Mouse (Mus musculus) hindbrain, embryonic 12.5 days (tissue): ENCODE measurements around the gene Tuba3a. TPM values are rescaled to one million over a fixed set of nuclear protein-coding genes. Genes with fewer than 3 reads are reported as not detected.
"Not testable (repeated sequence)": the region's sequence is repeated elsewhere in the genome, so short reads cannot be mapped to it uniquely, and the experiment has no call there.

Experiments used
- ATAC-seq: fragments of 200-750 bp; cut with Nextera tagmentation; 2 replicates; pipeline ENCODE4 v1.8.0; 2017; ENCODE audit warnings: moderate TSS enrichment; ENCODE audit not compliant: low FRiP score
- H3K27ac ChIP-seq: fragments of 300-500 bp; sonication (generic); 2 replicates; pipeline ENCODE4 v1.5.1; 2016; ENCODE audit warnings: mild to moderate bottlenecking
- H3K27me3 ChIP-seq: fragments of 300-500 bp; sonication (generic); 2 replicates; pipeline ENCODE4 v1.6.1; 2016; ENCODE audit warnings: mild to moderate bottlenecking
- H3K36me3 ChIP-seq: fragments of 300-500 bp; sonication (generic); 2 replicates; pipeline ENCODE4 v1.6.1; 2016; ENCODE audit warnings: mild to moderate bottlenecking
- H3K4me1 ChIP-seq: fragments of 300-500 bp; sonication (generic); 2 replicates; pipeline ENCODE4 v1.6.1; 2016
- H3K4me2 ChIP-seq: fragments of 300-500 bp; sonication (generic); replicated peaks from 2 replicates; pipeline ENCODE4 v1.6.1; 2016; ENCODE audit warnings: mild to moderate bottlenecking
- H3K4me3 ChIP-seq: fragments of 300-500 bp; sonication (generic); 2 replicates; pipeline ENCODE4 v1.5.1; 2016; ENCODE audit warnings: mild to moderate bottlenecking
- H3K9ac ChIP-seq: fragments of 300-500 bp; sonication (generic); 2 replicates; pipeline ENCODE4 v1.6.1; 2016; ENCODE audit warnings: mild to moderate bottlenecking, moderate library complexity
- H3K9me3 ChIP-seq: fragments of 300-500 bp; sonication (generic); replicated peaks from 2 replicates; pipeline ENCODE4 v1.6.1; 2016; ENCODE audit warnings: mild to moderate bottlenecking
- WGBS: fragments of 180-500 bp; shearing (Covaris S2); methylation state at CpG from one replicate; pipeline ENCODE4 v1.1.7; 2016; 5-methylcytosine and 5-hydroxymethylcytosine counted together
- polyA plus RNA-seq: library from polyadenylated mRNA; unstranded; fragments of >200 nt; fragmentation: Nextera tagmentation; extraction: Ambion mirVana; gene quantifications from 2 replicates; pipeline ENCODE4 v1.2.1, GENCODE M21; 2016

The Tuba3a gene
- polyA plus RNA-seq, 1 experiment from 2014 or later, result not detected

GRCm38 (mm10) chr6:125303242-125303641 lies 17.4 kb upstream of the Tuba3a start:
- WGBS, result 74% methylated on average over 4 of the region's 4 CpGs
- no peak overlapping the region for H3K4me2 ChIP-seq
- peaks cover 10% of the 10 kb centered on the region; the same call in 1 of the 2 replicates for H3K36me3 ChIP-seq
- no peaks in the 10 kb centered on the region for H3K4me1 ChIP-seq
- H3K27ac ChIP-seq, result no peak overlapping the region
- ATAC-seq, result no peak
- no peaks in the 10 kb centered on the region for H3K27me3 ChIP-seq
- H3K9ac ChIP-seq, result no peak overlapping the region
- no peak overlapping the region for H3K4me3 ChIP-seq
- H3K9me3 ChIP-seq, result no peaks in the 10 kb centered on the region

- no peaks in the 10 kb centered on the region for H3K4me1 ChIP-seq
- H3K27me3 ChIP-seq, result no peaks in the 10 kb centered on the region
- no peak overlapping the region for H3K9ac ChIP-seq
- no peak overlapping the region for H3K4me2 ChIP-seq
- H3K27ac ChIP-seq, result no peak overlapping the region
- H3K9me3 ChIP-seq, result no peaks in the 10 kb centered on the region
- no peak for ATAC-seq
- no peak overlapping the region for H3K4me3 ChIP-seq
- WGBS, result 91% methylated on average over 24 of the region's 24 CpGs
- H3K36me3 ChIP-seq, result peaks cover 10% of the 10 kb centered on the region; the same call in 1 of the 2 replicates
These were observed 16.6 kb upstream of the Tuba3a start for GRCm38 (mm10) chr6:125302231-125302982.

GRCm38 (mm10) chr6:125300982-125301381 lies 15.1 kb upstream of the Tuba3a start:
- no peak overlapping the region for H3K27ac ChIP-seq
- no peak overlapping the region for H3K4me2 ChIP-seq
- WGBS, result 79% methylated on average over 1 of the region's 1 CpGs
- H3K4me1 ChIP-seq, result no peaks in the 10 kb centered on the region
- H3K27me3 ChIP-seq, result no peaks in the 10 kb centered on the region
- ATAC-seq, result no peak
- H3K9me3 ChIP-seq, result no peaks in the 10 kb centered on the region
- no peak overlapping the region for H3K4me3 ChIP-seq
- H3K36me3 ChIP-seq, result 0 out of 2 replicates have a peak, but pooled peaks cover under 1% of the 10 kb centered on the region
- no peak overlapping the region for H3K9ac ChIP-seq

GRCm38 (mm10) chr6:125297149-125297820 lies 11.4 kb upstream of the Tuba3a start:
- no peaks in the 10 kb centered on the region for H3K4me1 ChIP-seq
- H3K9me3 ChIP-seq, result no peaks in the 10 kb centered on the region
- WGBS, result 81% methylated on average over 5 of the region's 5 CpGs
- H3K36me3 ChIP-seq, result no peaks in the 10 kb centered on the region
- no peaks in the 10 kb centered on the region for H3K27me3 ChIP-seq
- H3K4me3 ChIP-seq, result no peak overlapping the region
- no peak for ATAC-seq
- no peak overlapping the region for H3K27ac ChIP-seq
- H3K4me2 ChIP-seq, result no peak overlapping the region
- no peak overlapping the region for H3K9ac ChIP-seq

- no peaks in the 10 kb centered on the region for H3K9me3 ChIP-seq
- H3K36me3 ChIP-seq, result no peaks in the 10 kb centered on the region
- no peak overlapping the region for H3K4me2 ChIP-seq
- H3K4me1 ChIP-seq, result no peaks in the 10 kb centered on the region
- ATAC-seq, result no peak
- no peak overlapping the region for H3K9ac ChIP-seq
- no peak overlapping the region for H3K4me3 ChIP-seq
- 83% methylated on average over 4 of the region's 4 CpGs for WGBS
- H3K27me3 ChIP-seq, result no peaks in the 10 kb centered on the region
- no peak overlapping the region for H3K27ac ChIP-seq
These were observed 8.2 kb upstream of the Tuba3a start for GRCm38 (mm10) chr6:125294049-125294448.

GRCm38 (mm10) chr6:125292256-125292655 lies 6.4 kb upstream of the Tuba3a start:
- Histone ChIP-seq H3K9ac (no peak overlapping the region), H3K27me3 (no peaks in the 10 kb centered on the region), H3K36me3 (no peaks in the 10 kb centered on the region), H3K4me1 (no peaks in the 10 kb centered on the region), H3K27ac (no peak overlapping the region), H3K4me2 (no peak overlapping the region), H3K4me3 (no peak overlapping the region), H3K9me3 (no peaks in the 10 kb centered on the region)
- WGBS, result 94% methylated on average over 7 of the region's 7 CpGs
- no peak for ATAC-seq

- Histone ChIP-seq H3K9me3 (no peaks in the 10 kb centered on the region), H3K4me1 (no peaks in the 10 kb centered on the region), H3K4me3 (no peak overlapping the region), H3K27me3 (0 out of 2 replicates have a peak, but pooled peaks cover 2% of the 10 kb centered on the region), H3K9ac (no peak overlapping the region), H3K27ac (no peak overlapping the region), H3K4me2 (no peak overlapping the region), H3K36me3 (no peaks in the 10 kb centered on the region)
- no peak for ATAC-seq
- WGBS, result 87% methylated on average over 4 of the region's 4 CpGs
These were observed 5.5 kb upstream of the Tuba3a start for GRCm38 (mm10) chr6:125291329-125291728.

- Histone ChIP-seq H3K27ac (no peak overlapping the region), H3K27me3 (0 out of 2 replicates have a peak, but pooled peaks cover 5% of the 10 kb centered on the region), H3K4me3 (no peak overlapping the region), H3K4me1 (no peaks in the 10 kb centered on the region), H3K9me3 (no peaks in the 10 kb centered on the region), H3K9ac (no peak overlapping the region), H3K4me2 (no peak overlapping the region), H3K36me3 (no peaks in the 10 kb centered on the region)
- no peak for ATAC-seq
- WGBS, result 86% methylated on average over 5 of the region's 5 CpGs
These were observed 2.9 kb upstream of the Tuba3a start for GRCm38 (mm10) chr6:125288730-125289129.

GRCm38 (mm10) chr6:125286944-125287343 lies 1.1 kb upstream of the Tuba3a start:
- no peak for ATAC-seq
- no peak overlapping the region for H3K4me3 ChIP-seq
- H3K36me3 ChIP-seq, result no peaks in the 10 kb centered on the region
- H3K9me3 ChIP-seq, result no peaks in the 10 kb centered on the region
- no peak overlapping the region for H3K4me2 ChIP-seq
- no peaks in the 10 kb centered on the region for H3K4me1 ChIP-seq
- H3K9ac ChIP-seq, result no peak overlapping the region
- no peak overlapping the region for H3K27ac ChIP-seq
- 0 out of 2 replicates have a peak, but pooled peaks cover 5% of the 10 kb centered on the region for H3K27me3 ChIP-seq
- 91% methylated on average over 4 of the region's 4 CpGs for WGBS

- no peak overlapping the region for H3K4me3 ChIP-seq
- no peak overlapping the region for H3K4me2 ChIP-seq
- H3K4me1 ChIP-seq, result no peaks in the 10 kb centered on the region
- 92% methylated on average over 7 of the region's 7 CpGs for WGBS
- no peaks in the 10 kb centered on the region for H3K36me3 ChIP-seq
- H3K27ac ChIP-seq, result no peak overlapping the region
- no peak overlapping the region for H3K9ac ChIP-seq
- H3K27me3 ChIP-seq, result 0 out of 2 replicates have a peak, but pooled peaks cover 5% of the 10 kb centered on the region
- H3K9me3 ChIP-seq, result no peaks in the 10 kb centered on the region
- no peak for ATAC-seq
These were observed 1.1 kb downstream of the Tuba3a start for GRCm38 (mm10) chr6:125284751-125285150.

- Histone ChIP-seq H3K36me3 (no peaks in the 10 kb centered on the region), H3K9me3 (no peaks in the 10 kb centered on the region), H3K27ac (no peak overlapping the region), H3K27me3 (0 out of 2 replicates have a peak, but pooled peaks cover 5% of the 10 kb centered on the region), H3K9ac (no peak overlapping the region), H3K4me3 (no peak overlapping the region), H3K4me1 (no peaks in the 10 kb centered on the region), H3K4me2 (no peak overlapping the region)
- no peak for ATAC-seq
- WGBS, result 58% methylated on average over 8 of the region's 8 CpGs
These were observed 1.6 kb downstream of the Tuba3a start for GRCm38 (mm10) chr6:125284250-125284649.

- not testable (repeated sequence) for H3K9ac ChIP-seq, H3K4me3 ChIP-seq, H3K27ac ChIP-seq, ATAC-seq, H3K4me1 ChIP-seq, H3K27me3 ChIP-seq, H3K9me3 ChIP-seq, H3K36me3 ChIP-seq, H3K4me2 ChIP-seq
- WGBS, result 90% methylated on average over 13 of the region's 13 CpGs
These were observed 3.1 kb downstream of the Tuba3a start for GRCm38 (mm10) chr6:125282721-125283120.
